Mouse (Mus musculus): Measurements from ENCODE around the gene Kcnh2. TPM values are rescaled to one million over a fixed set of nuclear protein-coding genes. Genes with fewer than 3 reads are reported as not detected.

Gene Kcnh2
- total RNA-seq, 1 experiment from 2014 or later: 0.41 TPM

DNA sequence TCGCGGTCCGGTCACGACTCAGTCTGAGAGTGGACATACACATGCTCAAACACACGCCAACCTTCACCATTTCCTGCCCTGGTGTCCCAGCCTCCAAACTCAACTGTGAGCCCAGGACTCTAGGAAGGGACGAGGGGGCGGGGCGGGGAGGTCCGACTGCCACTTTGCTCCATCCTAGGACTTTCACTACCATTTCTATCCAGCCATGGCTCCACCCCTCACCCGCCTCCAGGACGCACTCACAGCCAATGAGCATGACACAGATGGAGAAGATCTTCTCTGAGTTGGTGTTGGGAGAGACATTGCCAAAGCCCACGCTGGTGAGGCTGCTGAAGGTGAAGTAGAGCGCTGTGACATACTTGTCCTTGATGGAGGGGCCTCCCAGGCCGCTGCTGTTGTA, 26.2 kb downstream of the Kcnh2 start:
- ATAC-seq (replicated peaks; ENCODE audit: low read depth, poor library complexity, severe bottlenecking): no peak

DNA sequence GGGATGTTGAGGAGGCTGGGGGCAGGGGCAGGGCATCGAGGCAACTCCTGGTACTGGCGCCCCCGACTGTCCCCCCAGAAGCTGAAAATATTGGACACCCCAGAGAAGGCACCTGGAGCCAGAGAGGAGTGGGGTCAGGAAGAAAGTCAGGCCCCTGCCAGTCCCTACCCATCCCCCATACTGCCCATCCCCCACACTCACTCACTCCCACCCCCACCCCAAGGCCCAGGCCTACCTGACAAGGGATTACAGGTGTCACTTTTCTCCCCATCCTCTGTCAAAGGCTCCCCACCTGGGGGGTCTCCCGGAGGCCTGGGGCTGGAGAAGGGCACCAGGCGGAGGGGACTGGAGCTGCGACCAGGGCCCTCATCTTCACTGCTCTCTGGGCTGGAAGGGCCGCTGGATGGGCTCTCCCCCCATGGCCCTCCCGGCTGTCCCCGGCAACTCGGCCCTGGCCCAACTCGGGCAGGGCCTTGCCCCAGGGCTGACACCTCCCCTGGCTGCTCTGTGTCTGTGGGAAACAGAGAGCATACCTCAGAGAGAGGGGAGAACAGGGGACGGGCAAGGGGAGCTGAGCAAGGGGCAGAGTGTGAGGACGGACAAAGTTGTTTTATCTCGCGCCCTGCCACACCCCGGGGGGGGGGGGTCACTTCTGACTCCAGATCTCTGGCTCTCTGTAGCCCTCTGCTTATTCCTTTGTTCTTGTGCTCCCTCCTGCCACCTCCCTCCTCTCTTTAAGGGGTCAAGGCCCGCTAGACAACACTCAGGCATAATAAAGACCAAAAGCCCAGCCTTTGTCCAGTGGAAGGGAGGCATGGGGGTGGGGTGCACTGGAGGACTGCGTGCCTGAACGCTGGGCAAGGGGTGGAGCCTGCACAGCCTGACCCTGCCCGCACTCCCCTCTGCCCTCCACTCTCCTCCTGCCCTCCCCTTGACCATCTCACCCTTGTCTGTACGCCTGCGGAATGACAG, 29.4 kb downstream of the Kcnh2 start:
- ATAC-seq (replicated peaks; ENCODE audit: low read depth, poor library complexity, severe bottlenecking): no peak

- no peak for ATAC-seq (replicated peaks; ENCODE audit: low read depth, poor library complexity, severe bottlenecking)
These were observed 30.5 kb downstream of the Kcnh2 start for GRCm38 (mm10) chr5:24320894-24321293.

GRCm38 (mm10) chr5:24320467-24320813, 31.0 kb downstream of the Kcnh2 start:
- ATAC-seq (replicated peaks; ENCODE audit: low read depth, poor library complexity, severe bottlenecking): peak; percentile 79

DNA sequence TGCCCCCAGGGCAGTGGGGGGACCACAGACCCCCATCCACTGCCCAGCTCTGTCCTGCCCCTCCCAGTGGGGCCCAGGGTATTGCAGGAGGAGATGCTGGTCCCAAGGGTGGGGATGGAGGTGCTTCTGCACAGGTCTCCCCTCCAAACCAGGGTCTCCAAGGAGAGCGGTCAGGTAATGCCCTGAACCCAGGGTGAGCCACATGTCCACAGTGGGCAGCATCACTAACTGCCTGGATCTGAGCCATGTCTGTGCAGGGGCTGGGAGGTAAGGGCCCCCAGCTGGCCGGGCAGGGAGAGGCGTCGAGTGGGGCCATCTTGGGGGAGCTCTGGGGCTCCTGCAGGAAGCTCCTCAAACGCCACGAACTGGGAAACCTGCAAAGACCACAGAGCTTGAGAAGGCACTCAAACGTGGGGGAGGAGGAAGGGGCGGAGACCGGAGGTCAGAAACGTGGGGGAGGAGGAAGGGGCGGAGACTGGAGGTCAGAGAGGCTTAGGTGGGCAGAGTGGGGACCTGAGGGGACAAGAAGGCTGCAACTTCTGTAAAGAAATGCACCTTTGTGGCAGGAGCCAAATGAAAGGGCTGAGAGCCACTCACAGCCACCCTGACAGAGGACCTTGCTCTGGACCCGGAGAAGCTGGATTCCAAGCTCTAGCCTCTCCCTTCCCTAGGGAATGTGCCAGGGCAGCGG, 31.5 kb downstream of the Kcnh2 start:
- ATAC-seq (replicated peaks; ENCODE audit: low read depth, poor library complexity, severe bottlenecking): peak; percentile 89

- ATAC-seq (replicated peaks; ENCODE audit: low read depth, poor library complexity, severe bottlenecking): no peak
These were observed 42.2 kb downstream of the Kcnh2 start for GRCm38 (mm10) chr5:24309223-24309622.

- ATAC-seq (replicated peaks; ENCODE audit: low read depth, poor library complexity, severe bottlenecking): no peak
These were observed 42.8 kb downstream of the Kcnh2 start for GRCm38 (mm10) chr5:24308621-24309020.

DNA sequence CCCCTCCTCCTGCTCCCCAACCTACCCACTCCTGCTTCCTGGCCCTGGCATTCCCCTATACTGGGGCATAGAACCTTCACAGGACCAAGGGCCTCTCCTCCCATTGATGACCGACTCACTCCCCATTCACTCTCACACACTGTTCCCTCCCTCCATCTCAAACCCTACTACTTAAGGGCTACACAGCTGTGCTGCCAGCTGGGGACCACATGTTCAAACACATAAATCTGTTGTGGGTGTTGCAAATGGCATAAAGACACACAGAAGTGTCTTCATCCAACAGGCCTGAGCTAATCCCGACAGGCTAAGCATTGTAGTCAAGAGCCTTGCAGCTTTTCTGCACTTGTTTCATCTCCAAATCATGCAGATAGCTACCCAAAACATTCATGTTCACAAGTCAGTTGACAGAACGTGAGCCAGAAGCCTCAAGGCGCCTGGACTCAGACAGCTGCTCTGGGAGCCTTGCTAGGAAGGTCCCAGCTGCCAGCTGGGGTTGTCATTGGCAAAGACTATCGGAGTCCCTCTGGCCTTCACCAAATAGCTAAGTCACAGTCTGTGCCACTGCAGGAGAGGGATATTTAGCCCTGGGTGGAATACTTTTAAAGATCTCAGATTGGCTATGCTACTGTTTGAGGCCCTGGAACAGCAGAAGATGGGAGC, 44.2 kb downstream of the Kcnh2 start:
- no peak for ATAC-seq (replicated peaks; ENCODE audit: low read depth, poor library complexity, severe bottlenecking)

GRCm38 (mm10) chr5:24303199-24303598, 48.2 kb downstream of the Kcnh2 start:
- peak; percentile 88 for ATAC-seq (replicated peaks; ENCODE audit: low read depth, poor library complexity, severe bottlenecking)

DNA sequence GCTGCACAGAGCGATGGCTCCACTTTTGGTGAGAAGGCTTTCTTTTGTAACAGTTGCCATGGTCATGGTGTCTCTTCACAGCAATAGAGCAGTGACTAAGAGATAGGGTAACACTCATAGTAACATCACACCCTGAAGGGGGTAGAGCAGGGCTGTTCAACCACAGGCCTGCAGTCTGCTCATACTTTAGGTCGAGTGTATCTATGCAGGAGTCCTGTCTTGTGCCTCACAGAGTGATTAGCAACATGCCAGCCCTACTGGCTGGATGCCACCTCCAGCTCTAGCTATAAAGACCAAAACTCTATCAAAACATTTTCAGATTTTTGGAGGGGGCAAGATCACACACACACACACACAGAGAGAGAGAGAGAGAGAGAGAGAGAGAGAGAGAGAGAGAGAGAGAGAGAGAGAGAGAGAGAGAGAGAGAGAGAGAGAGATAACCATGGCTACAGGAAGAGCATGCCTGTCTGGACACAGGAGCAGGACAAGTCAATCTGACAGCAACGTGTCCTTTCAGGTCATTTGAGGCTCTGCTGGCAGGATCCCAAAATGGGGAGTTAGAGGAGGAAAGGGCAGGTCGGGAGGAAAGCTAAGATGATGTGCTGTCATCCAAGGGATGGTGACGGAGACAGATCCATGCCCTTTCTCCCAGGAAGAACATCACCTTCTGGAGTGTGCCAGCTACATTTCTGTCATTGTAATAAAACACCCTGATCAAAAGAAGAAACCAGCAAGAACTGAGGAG, 51.4 kb downstream of the Kcnh2 start:
- 0 out of 2 replicates have a peak, but pooled peaks have one; percentile 22 for ATAC-seq (replicated peaks; ENCODE audit: low read depth, poor library complexity, severe bottlenecking)

DNA sequence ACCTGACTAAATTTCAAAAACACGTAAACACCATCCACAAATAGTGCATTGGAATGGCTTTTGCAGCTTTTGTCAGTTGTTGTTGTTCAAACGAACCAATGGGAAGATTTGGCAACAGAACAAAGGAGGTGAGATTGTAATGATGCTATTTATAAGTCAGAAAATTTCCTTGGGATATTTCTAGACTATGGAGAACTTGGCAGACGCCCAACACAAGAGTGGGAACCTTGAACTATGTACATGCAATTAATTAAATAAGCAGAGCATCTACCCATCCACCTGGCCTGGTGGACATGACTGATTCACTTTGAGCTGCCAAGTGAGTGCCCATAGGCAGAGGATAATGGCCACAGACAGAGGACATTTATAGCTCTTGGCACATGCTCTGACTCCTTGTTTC, 59.5 kb downstream of the Kcnh2 start:
- no peak for ATAC-seq (replicated peaks; ENCODE audit: low read depth, poor library complexity, severe bottlenecking)

DNA sequence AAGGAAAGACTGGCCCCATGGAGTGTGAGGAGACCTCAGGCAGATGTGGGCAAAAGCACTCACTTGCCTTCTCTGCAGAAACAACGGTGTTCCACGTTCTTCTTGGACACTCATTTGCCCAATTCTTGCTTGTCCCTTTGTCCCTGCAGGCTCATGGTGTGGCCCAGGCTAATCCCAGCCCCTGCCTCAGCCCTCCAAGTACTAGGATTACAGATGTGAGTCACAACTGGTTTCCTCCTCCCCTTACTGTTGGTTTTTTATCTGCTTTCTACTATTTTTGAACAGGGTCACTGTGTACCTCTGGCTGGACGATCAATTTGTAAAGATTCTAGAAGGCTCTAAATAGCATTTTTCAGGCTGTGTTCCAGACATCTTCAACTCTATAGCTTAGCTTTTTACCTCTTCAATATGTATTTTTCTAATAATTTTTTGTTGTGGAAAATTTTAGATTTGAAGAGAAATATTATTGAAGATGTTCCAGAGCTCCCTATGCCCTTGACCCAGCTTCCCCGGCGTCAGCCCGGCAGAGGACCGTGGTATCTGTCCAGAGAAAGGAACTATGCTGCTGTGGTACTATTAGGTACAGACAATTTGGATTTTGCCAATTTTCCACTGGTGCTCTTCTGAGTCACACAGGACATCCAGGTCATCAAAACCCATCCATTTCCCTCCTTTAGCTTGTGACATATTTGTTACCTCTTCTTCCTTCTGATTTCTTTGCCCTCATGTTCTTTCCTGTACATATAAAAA, 65.0 kb downstream of the Kcnh2 start:
- ATAC-seq (replicated peaks; ENCODE audit: low read depth, poor library complexity, severe bottlenecking): no peak

GRCm38 (mm10) chr5:24284145-24284544, 67.3 kb downstream of the Kcnh2 start:
- ATAC-seq (replicated peaks; ENCODE audit: low read depth, poor library complexity, severe bottlenecking): no peak

DNA sequence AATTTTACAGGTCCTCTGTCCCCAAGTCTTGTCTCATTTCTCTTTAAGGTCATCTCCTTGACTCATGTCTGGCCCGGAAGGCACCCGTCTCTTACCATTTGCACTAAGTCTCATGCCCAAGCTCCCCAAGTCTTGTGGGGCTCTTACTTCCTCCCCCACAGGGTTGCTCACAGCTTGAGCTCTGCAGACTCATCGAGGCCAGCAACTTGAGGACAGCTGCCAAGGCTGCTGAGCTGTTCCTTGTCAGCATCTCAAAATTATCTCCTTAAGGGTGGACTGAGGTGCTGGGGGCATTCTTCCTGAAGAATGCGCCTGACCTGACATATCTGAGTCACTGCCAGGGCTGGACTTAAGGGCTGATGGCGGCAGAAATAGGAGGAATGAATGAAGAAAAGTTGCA, 68.2 kb downstream of the Kcnh2 start:
- ATAC-seq (replicated peaks; ENCODE audit: low read depth, poor library complexity, severe bottlenecking): no peak

DNA sequence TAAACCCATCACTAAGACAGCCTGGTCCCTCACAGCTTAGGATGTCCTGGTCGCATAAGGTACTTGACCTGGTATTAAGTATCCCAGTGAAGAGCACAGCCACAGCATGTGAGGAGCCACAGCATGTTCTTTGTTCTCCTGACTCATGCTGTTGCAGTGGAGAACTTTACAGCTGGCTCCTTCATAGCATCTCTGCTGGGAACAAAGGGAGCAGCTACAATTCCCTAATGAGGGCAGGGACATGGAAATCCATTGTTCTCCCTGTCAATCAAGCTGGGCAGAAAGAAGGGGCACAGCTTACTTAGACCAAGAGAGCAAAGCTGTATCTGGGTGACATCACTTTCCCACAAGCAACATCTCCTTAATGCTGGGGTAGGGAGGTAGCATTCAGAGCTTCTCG, 70.9 kb downstream of the Kcnh2 start:
- ATAC-seq (replicated peaks; ENCODE audit: low read depth, poor library complexity, severe bottlenecking): no peak

DNA sequence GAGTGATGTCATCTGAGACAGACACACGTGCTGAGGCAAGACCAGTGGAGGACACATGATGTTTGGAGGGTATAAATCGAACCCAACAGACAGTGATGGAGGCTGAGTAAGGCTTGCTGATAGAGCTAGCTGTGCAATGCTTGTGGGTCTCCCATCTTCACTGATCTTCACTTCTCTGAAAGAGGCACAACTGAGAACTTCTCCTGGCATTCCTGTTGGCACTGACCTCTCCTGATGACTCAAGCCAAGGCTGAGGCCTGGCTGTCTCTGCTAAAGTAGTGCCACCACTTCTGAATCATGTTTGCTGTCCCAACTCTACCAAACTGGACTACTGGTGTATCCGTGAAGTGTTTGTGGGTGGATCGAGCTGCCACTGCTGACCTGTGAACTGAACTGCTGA, 71.9 kb downstream of the Kcnh2 start:
- no peak for ATAC-seq (replicated peaks; ENCODE audit: low read depth, poor library complexity, severe bottlenecking)

- no peak for ATAC-seq (replicated peaks; ENCODE audit: low read depth, poor library complexity, severe bottlenecking)
These were observed 73.2 kb downstream of the Kcnh2 start for GRCm38 (mm10) chr5:24278206-24278605.

DNA sequence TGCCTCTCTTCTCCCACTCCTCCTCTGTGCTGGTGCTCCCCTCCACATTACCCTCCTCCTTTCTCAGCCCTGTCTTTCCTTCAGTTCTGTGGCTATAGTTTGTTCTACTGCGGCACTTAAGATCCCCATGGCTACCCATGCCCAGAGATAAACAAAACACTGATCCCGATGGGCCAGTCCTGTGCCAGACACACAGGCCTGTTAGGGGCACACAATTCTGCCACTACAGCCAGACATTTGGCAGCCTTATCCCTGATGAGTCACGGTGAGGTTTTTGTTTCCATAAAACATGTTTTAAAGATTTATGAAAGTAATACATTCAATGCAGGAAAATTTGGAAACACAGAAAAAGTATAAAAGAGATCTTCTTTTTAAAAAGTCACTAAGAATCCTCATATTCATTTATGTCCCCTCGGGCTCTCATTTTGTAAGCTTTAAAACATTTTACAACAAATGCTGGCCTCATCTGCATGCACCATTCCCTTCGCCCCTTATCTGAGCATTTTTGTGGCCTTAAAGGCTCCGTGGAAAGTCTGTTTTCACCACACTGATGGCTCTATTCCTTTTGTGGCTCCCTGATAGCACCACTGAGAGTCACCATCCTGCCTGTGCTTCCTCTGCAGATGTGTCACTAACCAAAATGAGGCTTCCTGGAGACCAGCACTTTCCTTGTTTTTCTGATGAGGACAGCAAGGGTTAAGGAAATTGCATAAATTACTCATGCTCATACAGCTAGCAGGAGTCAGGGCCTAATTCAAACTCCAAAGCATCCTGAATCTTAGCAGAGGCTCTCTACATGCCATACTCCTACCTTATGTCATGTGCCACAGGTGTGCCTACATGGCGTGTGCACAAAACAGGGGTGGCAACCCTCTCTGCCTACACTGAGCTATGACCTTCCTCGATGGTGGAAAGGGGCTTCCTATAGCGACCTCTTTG, 77.5 kb downstream of the Kcnh2 start:
- peak; percentile 63 for ATAC-seq (replicated peaks; ENCODE audit: low read depth, poor library complexity, severe bottlenecking)
